Mouse (Mus musculus): ENCODE measurements around the gene Hoxa4.

DNA sequence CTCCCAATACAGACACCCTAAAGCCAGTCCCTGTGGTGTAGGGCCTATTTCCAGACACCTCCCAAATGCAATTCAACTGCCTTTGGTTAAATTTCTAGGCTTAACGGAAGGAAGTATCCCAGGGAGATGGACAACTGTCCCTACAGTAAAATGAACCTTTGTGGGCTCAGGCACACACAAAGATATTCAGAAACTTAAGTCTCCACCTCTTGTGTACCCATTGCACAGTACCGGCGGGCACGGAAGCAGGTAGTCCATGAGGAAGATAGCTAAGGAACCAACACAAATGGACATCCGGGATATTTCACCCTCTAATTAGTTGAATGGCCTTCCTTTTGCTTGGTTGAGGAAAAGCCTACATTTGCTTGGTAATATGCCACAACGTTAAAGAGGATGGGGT, 15.2 kb downstream of the Hoxa4 start:
- TF ChIP-seq GATA2 (IDR thresholded peaks at IDR 0.05; ENCODE audit: borderline replicate concordance, low read depth, low read length) (no peak), GATA1 (IDR thresholded peaks at IDR 0.05; ENCODE audit: borderline replicate concordance, low read length) (no peak), CTCF (IDR thresholded peaks at IDR 0.05; ENCODE audit: low read depth, low read length) (no peak)

Data from G1E (cell line).